Mouse (Mus musculus): ENCODE data around the gene Aff3.

Gene Aff3

GRCm38 (mm10) chr1:38545282-38545945 is 119.3 kb downstream of the Aff3 start:
- DNase-seq (ENCODE audit: low spot score in 2 of 2), result no peak

- no peak for DNase-seq (ENCODE audit: low spot score in 2 of 2)
Measured at GRCm38 (mm10) chr1:38544501-38544900, 120.3 kb downstream of the Aff3 start.

GRCm38 (mm10) chr1:38541536-38541935 is 123.2 kb downstream of the Aff3 start:
- no peak for DNase-seq (ENCODE audit: low spot score in 2 of 2)

GRCm38 (mm10) chr1:38536929-38537540 is 127.7 kb downstream of the Aff3 start:
- no peak for DNase-seq (ENCODE audit: low spot score in 2 of 2)

- DNase-seq (ENCODE audit: low spot score in 2 of 2), result no peak
Measured at GRCm38 (mm10) chr1:38532581-38532980, 132.2 kb downstream of the Aff3 start.

GRCm38 (mm10) chr1:38528607-38529006 is 136.1 kb downstream of the Aff3 start:
- DNase-seq (ENCODE audit: low spot score in 2 of 2), result no peak

- no peak for DNase-seq (ENCODE audit: low spot score in 2 of 2)
Measured at GRCm38 (mm10) chr1:38526568-38526967, 138.2 kb downstream of the Aff3 start.

GRCm38 (mm10) chr1:38521651-38522050 is 143.1 kb downstream of the Aff3 start:
- no peak for DNase-seq (ENCODE audit: low spot score in 2 of 2)

GRCm38 (mm10) chr1:38516225-38516624 is 148.5 kb downstream of the Aff3 start:
- DNase-seq (ENCODE audit: low spot score in 2 of 2), result no peak

- DNase-seq (ENCODE audit: low spot score in 2 of 2), result no peak
Measured at GRCm38 (mm10) chr1:38514634-38515011, 150.1 kb downstream of the Aff3 start.

- DNase-seq (ENCODE audit: low spot score in 2 of 2), result no peak
Measured at GRCm38 (mm10) chr1:38513970-38514633, 150.7 kb downstream of the Aff3 start.

GRCm38 (mm10) chr1:38512258-38513081 is 152.3 kb downstream of the Aff3 start:
- DNase-seq (ENCODE audit: low spot score in 2 of 2), result no peak

- DNase-seq (ENCODE audit: low spot score in 2 of 2), result no peak
Measured at GRCm38 (mm10) chr1:38511076-38511475, 153.7 kb downstream of the Aff3 start.

GRCm38 (mm10) chr1:38509301-38509700 is 155.5 kb downstream of the Aff3 start:
- DNase-seq (ENCODE audit: low spot score in 2 of 2), result no peak

GRCm38 (mm10) chr1:38507636-38508179 is 157.0 kb downstream of the Aff3 start:
- no peak for DNase-seq (ENCODE audit: low spot score in 2 of 2)

- no peak for DNase-seq (ENCODE audit: low spot score in 2 of 2)
Measured at GRCm38 (mm10) chr1:38506396-38506795, 158.4 kb downstream of the Aff3 start.

- DNase-seq (ENCODE audit: low spot score in 2 of 2), result no peak
Measured at GRCm38 (mm10) chr1:38503431-38504089, 161.2 kb downstream of the Aff3 start.

- no peak for DNase-seq (ENCODE audit: low spot score in 2 of 2)
Measured at GRCm38 (mm10) chr1:38502797-38503196, 162.0 kb downstream of the Aff3 start.

GRCm38 (mm10) chr1:38501231-38501630 is 163.5 kb downstream of the Aff3 start:
- DNase-seq (ENCODE audit: low spot score in 2 of 2), result no peak

GRCm38 (mm10) chr1:38499500-38499899 is 165.3 kb downstream of the Aff3 start:
- DNase-seq (ENCODE audit: low spot score in 2 of 2), result no peak

- DNase-seq (ENCODE audit: low spot score in 2 of 2), result no peak
Measured at GRCm38 (mm10) chr1:38497576-38497975, 167.2 kb downstream of the Aff3 start.
